Mouse (Mus musculus): Measurements from ENCODE around the gene Olfr25. TPM values are rescaled to one million over a fixed set of nuclear protein-coding genes. Genes with fewer than 3 reads are reported as not detected.

Olfr25 gene
- polyA plus RNA-seq (2015; fragmentation: Nextera tagmentation; extraction: Ambion mirVana) = not detected in 2 replicates

DNA sequence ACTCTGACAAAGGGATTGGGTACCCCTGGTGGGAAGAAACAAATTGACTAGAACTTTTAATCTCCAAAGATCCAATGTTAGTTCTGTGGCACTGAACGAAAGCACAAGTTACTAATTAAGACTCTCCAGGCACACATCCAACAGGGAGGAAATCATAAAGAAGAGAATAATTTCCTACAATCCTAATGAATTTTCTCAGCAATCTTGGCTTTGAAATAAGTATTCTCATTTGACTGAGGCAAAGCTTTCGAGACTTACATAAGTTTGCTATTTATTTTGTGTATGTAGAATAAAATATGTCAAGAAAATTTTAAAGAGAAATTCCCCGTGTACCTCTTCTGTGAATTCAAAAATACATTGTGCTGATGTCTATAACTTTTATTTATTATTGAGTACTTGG is at the start of gene Olfr25:
Olfr25 (plus strand) TSS at position 301 of the 400 bp plus-strand sequence.
- Histone ChIP-seq H3K9ac (no peak within 1 kb of the TSS), H3K9me3 (no peaks in the 10 kb centered on the region), H3K4me3 (no peak within 1 kb of the TSS), H3K36me3 (no peaks in the 10 kb centered on the region), H3K27me3 (no peaks in the 10 kb centered on the region), H3K4me1 (no peaks in the 10 kb centered on the region), H3K27ac (no peak within 1 kb of the TSS), H3K4me2 (replicated peaks) (no peak within 1 kb of the TSS)
- ATAC-seq (ENCODE audit: low FRiP score, low read depth) = no peak
- 71% methylated on average over 3 of the region's 3 CpGs for WGBS

DNA sequence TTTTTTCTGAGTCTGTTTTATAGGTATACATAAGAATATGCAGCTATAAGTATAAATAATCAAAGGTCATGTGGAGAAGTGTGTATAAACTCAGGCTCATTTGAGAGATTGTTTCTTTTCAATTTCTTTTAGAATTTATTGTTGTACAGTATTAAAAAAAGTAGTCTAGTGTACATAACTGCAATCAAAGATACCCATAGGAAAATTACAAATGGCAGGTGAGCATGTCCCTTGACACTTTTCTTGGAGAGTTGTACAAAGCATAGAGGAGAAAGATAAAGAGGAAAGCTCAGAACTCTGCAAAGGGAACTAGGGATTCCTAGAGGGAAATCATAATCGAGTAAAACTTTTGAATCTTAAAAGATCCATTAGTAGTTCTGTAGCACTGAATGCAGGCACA is 38.1 kb upstream of the Olfr25 start, which contains the start of gene Olfr896-ps1:
Olfr896-ps1 (plus strand) TSS at position 301 of the 400 bp plus-strand sequence.
- H3K4me2 ChIP-seq (replicated peaks) = no peak within 1 kb of the TSS
- no peaks in the 10 kb centered on the region for H3K36me3 ChIP-seq
- H3K27ac ChIP-seq = no peak within 1 kb of the TSS
- H3K9ac ChIP-seq = no peak within 1 kb of the TSS
- no peak within 1 kb of the TSS for H3K4me3 ChIP-seq
- WGBS = 90% methylated on average over 1 of the region's 1 CpGs
- no peak for ATAC-seq (ENCODE audit: low FRiP score, low read depth)
- H3K9me3 ChIP-seq = no peaks in the 10 kb centered on the region
- H3K27me3 ChIP-seq = no peaks in the 10 kb centered on the region
- H3K4me1 ChIP-seq = no peaks in the 10 kb centered on the region

DNA sequence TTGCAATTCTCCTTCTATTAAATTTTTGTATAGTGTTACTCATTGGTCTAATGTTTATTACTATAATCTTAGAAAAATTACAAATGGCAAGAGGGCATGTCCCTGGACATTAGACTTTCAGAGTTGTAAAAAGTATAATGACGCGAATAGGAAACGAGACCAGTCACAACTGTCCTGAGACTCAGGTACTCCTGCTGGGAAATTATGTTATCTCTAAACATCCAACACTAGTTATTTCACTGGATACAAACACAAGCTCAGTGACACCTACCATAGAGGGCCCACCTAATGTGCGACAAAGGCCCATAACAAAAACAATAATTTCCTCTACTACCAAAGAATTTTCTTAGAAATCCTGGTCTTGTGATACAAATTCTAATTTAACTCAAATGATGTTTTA is 19.3 kb downstream of the Olfr25 start, which contains the start of gene Olfr898:
Olfr898 (plus strand) TSS at position 301 of the 400 bp plus-strand sequence.
- Histone ChIP-seq H3K4me3 (no peak within 1 kb of the TSS), H3K36me3 (no peaks in the 10 kb centered on the region), H3K9ac (no peak within 1 kb of the TSS), H3K9me3 (no peaks in the 10 kb centered on the region), H3K27me3 (no peaks in the 10 kb centered on the region), H3K4me2 (replicated peaks) (no peak within 1 kb of the TSS), H3K4me1 (no peaks in the 10 kb centered on the region), H3K27ac (no peak within 1 kb of the TSS)
- ATAC-seq (ENCODE audit: low FRiP score, low read depth) = no peak
- 91% methylated on average over 4 of the region's 4 CpGs for WGBS

DNA sequence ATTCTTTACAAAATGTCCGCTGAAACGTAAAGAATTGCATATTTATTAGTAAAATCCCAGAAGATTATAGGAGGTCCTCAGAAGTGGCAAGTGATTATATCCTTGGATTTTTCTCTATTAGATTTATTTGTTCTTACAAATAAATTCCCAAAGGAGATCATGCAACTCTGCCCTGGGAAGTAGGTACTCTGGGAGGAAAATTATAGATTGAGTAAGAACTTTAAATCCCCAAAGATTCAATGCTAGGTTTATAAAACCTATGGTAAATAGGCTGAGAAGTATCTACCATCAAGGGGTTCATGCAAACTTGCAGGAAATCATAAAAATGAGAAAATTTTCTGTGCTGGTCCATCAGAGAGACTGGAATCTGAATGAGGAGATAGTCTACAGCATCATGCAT is 37.7 kb downstream of the Olfr25 start, which contains the start of gene Olfr250:
Olfr250 (plus strand) TSS at position 301 of the 400 bp plus-strand sequence.
- ATAC-seq (ENCODE audit: low FRiP score, low read depth) = no peak
- WGBS = 89% methylated on average over 2 of the region's 2 CpGs

DNA sequence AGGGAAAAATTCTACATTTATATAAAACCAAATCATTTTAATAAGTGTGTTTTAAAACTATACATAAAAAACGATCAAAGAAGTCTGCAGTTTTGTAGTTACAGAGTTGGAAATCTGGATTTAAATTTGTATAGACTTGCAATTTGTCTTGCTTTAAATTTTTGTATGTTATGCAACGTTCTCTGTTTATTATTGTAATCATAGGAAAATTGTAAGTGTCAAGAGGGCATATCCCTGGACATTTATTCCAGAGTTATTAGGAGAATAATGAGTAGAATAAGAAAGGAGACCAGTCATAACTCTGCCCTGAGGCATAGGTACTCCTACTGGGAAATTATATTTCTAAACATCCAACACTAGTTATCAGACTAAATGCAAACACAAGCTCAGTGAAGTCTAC is 47.9 kb downstream of the Olfr25 start, which contains the start of gene Olfr251:
Olfr251 (plus strand) TSS at position 301 of the 400 bp plus-strand sequence.
- Histone ChIP-seq H3K9me3 (no peaks in the 10 kb centered on the region), H3K4me3 (no peak within 1 kb of the TSS), H3K9ac (no peak within 1 kb of the TSS), H3K36me3 (no peaks in the 10 kb centered on the region), H3K27me3 (no peaks in the 10 kb centered on the region), H3K27ac (no peak within 1 kb of the TSS), H3K4me2 (replicated peaks) (no peak within 1 kb of the TSS), H3K4me1 (no peaks in the 10 kb centered on the region)
- WGBS = 70% methylated on average over 2 of the region's 2 CpGs
- no peak for ATAC-seq (ENCODE audit: low FRiP score, low read depth)

More for the DNA sequence above, 37.7 kb downstream of the Olfr25 start, which contains the start of gene Olfr250:
- Histone ChIP-seq H3K4me1 (no peaks in the 10 kb centered on the region), H3K36me3 (no peaks in the 10 kb centered on the region), H3K4me2 (replicated peaks) (no peak within 1 kb of the TSS), H3K9ac (no peak within 1 kb of the TSS), H3K27me3 (no peaks in the 10 kb centered on the region), H3K4me3 (no peak within 1 kb of the TSS), H3K9me3 (no peaks in the 10 kb centered on the region), H3K27ac (no peak within 1 kb of the TSS)

Other genes starting within 250 kb of the Olfr25 start
- gene Olfr887, start 245.0 kb upstream of the Olfr25 start, polyA plus RNA-seq (2015; fragmentation: Nextera tagmentation; extraction: Ambion mirVana) = not detected in 2 replicates
- not detected in 2 replicates for gene Olfr888, start 220.9 kb upstream of the Olfr25 start, polyA plus RNA-seq (2015; fragmentation: Nextera tagmentation; extraction: Ambion mirVana)
- gene Olfr889, start 213.9 kb upstream of the Olfr25 start, polyA plus RNA-seq (2015; fragmentation: Nextera tagmentation; extraction: Ambion mirVana) = 0.04 and 0.06 TPM in 2 replicates
- gene Olfr890, start 186.5 kb upstream of the Olfr25 start, polyA plus RNA-seq (2015; fragmentation: Nextera tagmentation; extraction: Ambion mirVana) = not detected in 2 replicates
- gene Olfr891, start 148.2 kb upstream of the Olfr25 start, polyA plus RNA-seq (2015; fragmentation: Nextera tagmentation; extraction: Ambion mirVana) = not detected in 2 replicates
- not detected in 2 replicates for gene Olfr893, start 120.7 kb upstream of the Olfr25 start, polyA plus RNA-seq (2015; fragmentation: Nextera tagmentation; extraction: Ambion mirVana)
- gene Olfr894, start 111.0 kb upstream of the Olfr25 start, polyA plus RNA-seq (2015; fragmentation: Nextera tagmentation; extraction: Ambion mirVana) = not detected in 2 replicates
- gene Olfr143, start 76.3 kb upstream of the Olfr25 start, polyA plus RNA-seq (2015; fragmentation: Nextera tagmentation; extraction: Ambion mirVana) = not detected in 2 replicates
- not detected in 2 replicates for gene Olfr895, start 61.2 kb upstream of the Olfr25 start, polyA plus RNA-seq (2015; fragmentation: Nextera tagmentation; extraction: Ambion mirVana)
- not detected in 2 replicates for gene Olfr896-ps1, start 38.0 kb upstream of the Olfr25 start, polyA plus RNA-seq (2015; fragmentation: Nextera tagmentation; extraction: Ambion mirVana)
- gene Olfr898, start 19.4 kb downstream of the Olfr25 start, polyA plus RNA-seq (2015; fragmentation: Nextera tagmentation; extraction: Ambion mirVana) = not detected in 2 replicates
- not detected in 2 replicates for gene Olfr250, start 37.8 kb downstream of the Olfr25 start, polyA plus RNA-seq (2015; fragmentation: Nextera tagmentation; extraction: Ambion mirVana)
- gene Olfr251, start 48.0 kb downstream of the Olfr25 start, polyA plus RNA-seq (2015; fragmentation: Nextera tagmentation; extraction: Ambion mirVana) = not detected in 2 replicates
- not detected in 2 replicates for gene Olfr147, start 72.6 kb downstream of the Olfr25 start, polyA plus RNA-seq (2015; fragmentation: Nextera tagmentation; extraction: Ambion mirVana)
- gene Olfr901, start 100.4 kb downstream of the Olfr25 start, polyA plus RNA-seq (2015; fragmentation: Nextera tagmentation; extraction: Ambion mirVana) = not detected in 2 replicates
- not detected in 2 replicates for gene Olfr902, start 118.6 kb downstream of the Olfr25 start, polyA plus RNA-seq (2015; fragmentation: Nextera tagmentation; extraction: Ambion mirVana)
- not detected in 2 replicates for gene Olfr904, start 134.1 kb downstream of the Olfr25 start, polyA plus RNA-seq (2015; fragmentation: Nextera tagmentation; extraction: Ambion mirVana)
- gene Olfr905, start 142.0 kb downstream of the Olfr25 start, polyA plus RNA-seq (2015; fragmentation: Nextera tagmentation; extraction: Ambion mirVana) = not detected in 2 replicates
- gene Olfr906, start 158.0 kb downstream of the Olfr25 start, polyA plus RNA-seq (2015; fragmentation: Nextera tagmentation; extraction: Ambion mirVana) = not detected in 2 replicates
- gene Olfr907, start 166.7 kb downstream of the Olfr25 start, polyA plus RNA-seq (2015; fragmentation: Nextera tagmentation; extraction: Ambion mirVana) = not detected in 2 replicates
- not detected in 2 replicates for gene Olfr911-ps1, start 192.5 kb downstream of the Olfr25 start, polyA plus RNA-seq (2015; fragmentation: Nextera tagmentation; extraction: Ambion mirVana)
- gene Olfr910, start 208.8 kb downstream of the Olfr25 start, polyA plus RNA-seq (2015; fragmentation: Nextera tagmentation; extraction: Ambion mirVana) = not detected in 2 replicates